ENCODE assay signal across 9 mouse cellular contexts in the genomic region with DNA sequence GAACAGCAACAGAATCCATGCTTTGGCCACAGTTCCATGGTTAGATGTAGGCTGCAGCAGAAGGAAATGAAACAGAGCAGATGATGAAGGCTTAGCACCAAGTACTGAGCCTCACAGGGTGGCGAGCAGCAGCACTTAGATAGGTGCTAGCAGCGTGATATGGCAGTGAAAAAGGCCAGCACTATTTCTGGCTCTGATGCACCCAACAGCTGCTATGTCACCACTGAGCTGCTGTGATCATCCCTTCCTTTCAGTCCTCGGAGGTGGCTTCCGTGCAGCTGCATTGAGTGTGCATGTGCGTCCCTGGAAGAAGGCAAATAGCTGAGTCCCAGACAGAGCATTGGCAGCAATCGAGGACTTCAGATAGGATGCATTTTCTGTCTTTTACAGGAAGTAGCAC.
A peak's percentile ranks its signal among the peaks of the same experiment; 100 is the strongest.
DNase-seq lines count a peak whose midpoint lies in the region; ATAC-seq lines count a peak whose summit lies in the region.
"Had no signal": no experiment of that assay in that cellular context is flagged by ENCODE, and none has a peak within 500 bp of the region (broad histone marks: within the 10 kb centered on the region; RNA-seq: fewer than 3 reads in every experiment).

No protein-coding gene starts in this region.

- intact Hi-C loops in heart, postnatal 10 days (cut with DNase I): no loop called here
- intact Hi-C loops in left cerebral cortex, postnatal 36 days (cut with DNase I): no loop called here

- no peak for ATAC-seq in erythroblast, adult 5-6 weeks (replicated peaks; ENCODE audit: low FRiP score, poor library complexity, severe bottlenecking)

- peak; percentile 55 to 64 for DNase-seq in frontal cortex, adult 2 months (ENCODE audit: extremely low spot score in 1 of 2, low spot score in 1 of 2)
- peak; percentile 38 to 58 for DNase-seq in gastrocnemius, adult 8-10 months (ENCODE audit: low spot score in 2 of 2)
- DNase-seq in heart, postnatal 10 days: peak; percentile 32 to 39
- peak; percentile 33 to 48 for DNase-seq in left cerebral cortex, postnatal 36 days (ENCODE audit: low spot score in 2 of 2)
- DNase-seq in urinary bladder, postnatal 36 days (ENCODE audit: low spot score in 2 of 2): no peak
- no peak for DNase-seq in urinary bladder, adult 2 months (ENCODE audit: low spot score)
- DNase-seq: adrenal gland, postnatal 14 days; thymus, postnatal 25 days had no signal

Comparison
In these comparisons a context has a peak if more than half of its experiments do, and no peak if none do; other contexts are left out.
1. DNase-seq: peak in frontal cortex, adult 2 months (2 of 2), gastrocnemius, adult 8-10 months (2 of 2), heart, postnatal 10 days (2 of 2) and left cerebral cortex, postnatal 36 days (2 of 2); none in urinary bladder, postnatal 36 days (0 of 2) and urinary bladder, adult 2 months (single experiment).